Mouse (Mus musculus): Measurements from ENCODE around the gene Schip1. TPM values are rescaled to one million over a fixed set of nuclear protein-coding genes. Genes with fewer than 3 reads are reported as not detected.

The Schip1 gene
- polyA plus RNA-seq, 1 experiment = 47.3 TPM

- DNase-seq (ENCODE audit: low spot score) = no peak
These were observed 204.6 kb downstream of the Schip1 start for GRCm38 (mm10) chr3:68269251-68269650.

GRCm38 (mm10) chr3:68270246-68270645 lies 205.6 kb downstream of the Schip1 start:
- DNase-seq (ENCODE audit: low spot score) = no peak

- DNase-seq (ENCODE audit: low spot score) = no peak
These were observed 206.9 kb downstream of the Schip1 start for GRCm38 (mm10) chr3:68271457-68271856.

GRCm38 (mm10) chr3:68271881-68272280 lies 207.3 kb downstream of the Schip1 start:
- DNase-seq (ENCODE audit: low spot score) = no peak

- DNase-seq (ENCODE audit: low spot score) = no peak
These were observed 218.4 kb downstream of the Schip1 start for GRCm38 (mm10) chr3:68282844-68283594.

GRCm38 (mm10) chr3:68283595-68283991 lies 219.0 kb downstream of the Schip1 start:
- no peak for DNase-seq (ENCODE audit: low spot score)

GRCm38 (mm10) chr3:68284500-68284899 lies 219.9 kb downstream of the Schip1 start:
- DNase-seq (ENCODE audit: low spot score) = no peak

- no peak for DNase-seq (ENCODE audit: low spot score)
These were observed 232.2 kb downstream of the Schip1 start for GRCm38 (mm10) chr3:68296752-68297151.

- DNase-seq (ENCODE audit: low spot score) = no peak
These were observed 241.0 kb downstream of the Schip1 start for GRCm38 (mm10) chr3:68305647-68306046.

- no peak for DNase-seq (ENCODE audit: low spot score)
These were observed 242.1 kb downstream of the Schip1 start for GRCm38 (mm10) chr3:68306726-68307125.

GRCm38 (mm10) chr3:68325575-68325974 lies 261.0 kb downstream of the Schip1 start:
- DNase-seq (ENCODE audit: low spot score) = no peak

GRCm38 (mm10) chr3:68332515-68332914 lies 267.9 kb downstream of the Schip1 start:
- no peak for DNase-seq (ENCODE audit: low spot score)

GRCm38 (mm10) chr3:68335501-68335900 lies 270.9 kb downstream of the Schip1 start:
- DNase-seq (ENCODE audit: low spot score) = no peak

GRCm38 (mm10) chr3:68350624-68351023 lies 286.0 kb downstream of the Schip1 start:
- no peak for DNase-seq (ENCODE audit: low spot score)

GRCm38 (mm10) chr3:68351461-68351860 lies 286.9 kb downstream of the Schip1 start:
- no peak for DNase-seq (ENCODE audit: low spot score)

- DNase-seq (ENCODE audit: low spot score) = no peak
These were observed 288.4 kb downstream of the Schip1 start for GRCm38 (mm10) chr3:68352961-68353360.

- no peak for DNase-seq (ENCODE audit: low spot score)
These were observed 288.9 kb downstream of the Schip1 start for GRCm38 (mm10) chr3:68353492-68353891.

- no peak for DNase-seq (ENCODE audit: low spot score)
These were observed 291.9 kb downstream of the Schip1 start for GRCm38 (mm10) chr3:68356516-68356915.

GRCm38 (mm10) chr3:68368029-68368428 lies 303.4 kb downstream of the Schip1 start:
- DNase-seq (ENCODE audit: low spot score) = no peak

- DNase-seq (ENCODE audit: low spot score) = no peak
These were observed 308.3 kb downstream of the Schip1 start for GRCm38 (mm10) chr3:68372925-68373324.

GRCm38 (mm10) chr3:68375100-68375508 lies 310.5 kb downstream of the Schip1 start:
- no peak for DNase-seq (ENCODE audit: low spot score)

GRCm38 (mm10) chr3:68377452-68378198 lies 313.0 kb downstream of the Schip1 start:
- DNase-seq (ENCODE audit: low spot score) = no peak

- no peak for DNase-seq (ENCODE audit: low spot score)
These were observed 314.2 kb downstream of the Schip1 start for GRCm38 (mm10) chr3:68378799-68379198.

Data from urinary bladder, adult 2 months (tissue).